Mouse (Mus musculus) regulatory T cell (primary cell): ENCODE results near the gene C87436.

Experiments
- in situ Hi-C: fragments of 300-600 bp; cut with MboI, MseI; formaldehyde crosslinking; loops from one replicate; pipeline ENCODE4 v1.15.1; 2025; ENCODE audit warnings: high pct_unique_total_duplicates

C87436 gene

GRCm38 (mm10) chr6:86508736-86509135, 70.6 kb downstream of the C87436 start:
- in situ Hi-C loops, result no loop called here

- in situ Hi-C loops, result no loop called here
Observed at GRCm38 (mm10) chr6:86509194-86509865, 71.2 kb downstream of the C87436 start.

DNA sequence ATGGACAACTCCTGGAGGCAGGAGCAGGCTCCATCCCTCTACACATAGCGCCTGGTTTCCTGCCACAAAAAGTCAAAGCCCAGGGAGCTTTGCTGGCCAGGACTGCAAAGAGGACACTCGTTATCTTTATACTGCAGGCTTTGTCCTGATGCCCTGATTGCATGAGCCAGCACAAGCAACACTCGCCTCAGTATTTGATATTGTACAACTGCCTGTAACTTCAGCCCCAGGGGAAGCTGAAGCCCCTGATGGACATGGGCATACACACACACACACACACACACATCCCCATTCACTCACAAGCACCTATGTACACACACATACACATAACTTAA, 71.7 kb downstream of the C87436 start:
- in situ Hi-C loops, result no loop called here

DNA sequence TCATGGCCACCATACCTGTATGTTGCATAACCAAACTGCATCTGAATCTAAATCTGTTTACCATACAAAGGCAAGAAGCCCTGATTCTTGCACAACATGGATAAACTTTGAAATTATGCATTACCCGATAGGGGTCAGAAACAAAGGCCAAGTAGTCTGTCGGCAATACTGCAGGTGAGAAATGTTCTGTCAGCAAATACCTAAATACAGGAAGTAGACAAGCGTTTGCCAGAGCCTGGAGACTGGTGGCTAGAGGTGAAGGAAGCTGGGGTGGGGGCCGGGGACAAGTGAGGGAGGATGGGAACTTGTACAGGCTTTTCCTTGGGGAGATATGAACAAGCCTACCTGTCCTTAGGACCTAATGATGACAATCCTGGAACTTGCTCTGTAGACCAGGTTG, 72.8 kb downstream of the C87436 start:
- in situ Hi-C loops, result no loop called here

GRCm38 (mm10) chr6:86513296-86513695, 75.1 kb downstream of the C87436 start:
- in situ Hi-C loops, result no loop called here

GRCm38 (mm10) chr6:86516021-86516420, 77.8 kb downstream of the C87436 start:
- in situ Hi-C loops, result no loop called here

GRCm38 (mm10) chr6:86519767-86520345, 81.7 kb downstream of the C87436 start:
- in situ Hi-C loops, result loop anchor here (10.0 kb wide), 2 partner anchors 45 to 85 kb away; partner anchors contain the start of gene C87436

DNA sequence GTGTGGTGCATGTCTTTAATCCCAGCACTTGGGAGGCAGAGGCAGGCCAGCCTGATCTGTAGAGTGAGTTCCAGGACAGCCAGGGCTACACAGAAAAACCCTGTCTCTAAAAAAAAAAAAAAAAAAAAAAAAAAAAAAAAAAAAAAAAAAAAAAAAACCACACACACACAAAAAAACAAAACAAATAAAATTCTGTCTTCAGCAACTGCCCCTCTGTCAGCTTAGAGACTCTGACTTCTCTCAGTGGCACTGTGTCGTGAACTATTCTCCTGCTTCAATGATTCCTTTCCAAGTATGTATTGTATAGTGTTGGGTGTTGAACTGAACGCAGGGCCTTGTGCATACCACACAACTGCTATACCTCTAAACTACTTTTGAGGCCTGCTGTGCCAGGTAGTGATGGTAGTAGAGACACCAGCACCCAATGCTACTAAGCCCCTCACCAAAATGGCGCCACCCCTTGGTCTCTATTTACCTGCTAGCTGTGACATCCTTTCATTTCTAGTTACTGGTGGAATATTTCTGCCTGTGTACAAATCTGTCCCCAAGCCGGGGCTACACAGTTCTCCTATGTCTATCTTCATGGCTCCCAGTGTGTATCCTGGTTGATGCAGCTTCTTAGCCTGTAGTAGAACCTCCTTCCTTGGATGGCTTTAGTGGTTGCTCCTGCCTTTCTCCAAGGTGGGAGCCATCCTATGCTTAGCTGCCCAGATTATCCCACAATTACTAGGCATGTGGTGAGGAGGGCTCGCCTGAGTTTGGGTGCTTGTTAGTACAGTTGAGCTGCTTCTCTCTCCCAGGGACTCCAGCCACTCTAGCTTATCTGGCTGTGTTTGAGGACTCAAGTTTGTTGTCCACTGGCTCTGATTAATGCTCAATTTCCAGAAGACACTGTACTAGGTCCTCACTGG, 84.1 kb downstream of the C87436 start:
- in situ Hi-C loops, result loop anchor here (10.0 kb wide), 2 partner anchors 47 to 87 kb away; partner anchors contain the start of gene C87436
